In the genomic region with DNA sequence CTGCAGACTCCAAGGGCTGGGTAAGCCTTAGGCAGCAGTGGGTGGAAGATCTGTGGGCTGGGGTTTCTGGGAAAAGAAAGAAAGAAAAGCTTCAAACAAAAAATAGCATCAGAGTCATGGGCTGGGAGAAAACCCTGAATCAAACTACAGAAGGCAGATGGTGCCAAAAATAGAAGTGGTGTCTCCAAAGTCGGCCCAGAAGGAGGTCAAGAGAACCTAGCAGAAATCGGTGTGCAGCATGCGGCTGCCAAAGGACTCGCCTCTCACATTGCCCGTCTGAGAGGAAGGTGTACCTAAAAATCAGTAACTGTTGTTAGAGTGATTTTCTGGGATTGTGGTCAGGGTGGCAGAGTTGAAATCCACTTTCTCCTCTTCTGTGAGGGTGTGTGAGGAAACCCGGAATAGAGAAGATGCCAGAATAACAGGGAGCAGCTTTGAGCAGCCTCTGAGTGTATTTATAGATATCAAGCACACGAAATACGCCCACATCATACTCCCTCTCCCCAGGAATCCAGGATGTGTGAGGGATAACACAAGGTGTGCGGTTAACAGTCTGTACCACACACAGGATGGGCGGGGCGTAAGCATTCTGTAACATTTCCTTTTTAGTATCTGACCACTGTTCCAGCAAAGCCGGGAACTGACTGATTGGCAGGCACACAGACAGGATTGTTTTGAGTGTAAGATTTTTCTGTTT, we compare ENCODE assay signal across 8 mouse cellular contexts. TPM values are rescaled to one million over a fixed set of nuclear protein-coding genes. Genes with fewer than 3 reads are reported as not detected.
A peak's percentile ranks its signal among the peaks of the same experiment; 100 is the strongest.
DNase-seq lines count a peak whose midpoint lies in the region; ATAC-seq and TF ChIP-seq lines count a peak whose summit lies in the region.

No protein-coding gene starts in this region.

- WGBS in embryonic facial prominence, embryonic 14.5 days = 74% methylated on average over 12 of the region's 12 CpGs
- 89% methylated on average over 12 of the region's 12 CpGs for WGBS in embryonic facial prominence, embryonic 10.5 days
- 45% methylated on average over 12 of the region's 12 CpGs for WGBS in heart, embryonic 12.5 days
- 69% methylated on average over 12 of the region's 12 CpGs for WGBS in lung, embryonic 14.5 days
- WGBS in liver, embryonic 12.5 days (ENCODE audit: insufficient replicate concordance) = 60% methylated on average over 12 of the region's 12 CpGs
- WGBS in forebrain, embryonic 12.5 days = 88% methylated on average over 12 of the region's 12 CpGs

- no peak overlapping the region for H3K4me2 ChIP-seq in embryonic facial prominence, embryonic 14.5 days (ENCODE audit: low read depth, low read length)
- peak overlapping the region; percentile 36 for H3K4me2 ChIP-seq in heart, embryonic 12.5 days
- H3K4me2 ChIP-seq in lung, embryonic 14.5 days = no peak overlapping the region
- no peak overlapping the region for H3K4me2 ChIP-seq in liver, embryonic 12.5 days
- H3K4me2 ChIP-seq in forebrain, embryonic 12.5 days = no peak overlapping the region

- no peak overlapping the region for H3K9ac ChIP-seq in embryonic facial prominence, embryonic 14.5 days (ENCODE audit: low read depth, low read length)
- no peak overlapping the region for H3K9ac ChIP-seq in heart, embryonic 12.5 days
- no peak overlapping the region for H3K9ac ChIP-seq in lung, embryonic 14.5 days
- H3K9ac ChIP-seq in liver, embryonic 12.5 days = no peak overlapping the region
- H3K9ac ChIP-seq in forebrain, embryonic 12.5 days = no peak overlapping the region

- H3K4me3 ChIP-seq in embryonic facial prominence, embryonic 14.5 days (ENCODE audit: low read depth, low read length) = no peak overlapping the region
- no peak overlapping the region for H3K4me3 ChIP-seq in embryonic facial prominence, embryonic 10.5 days
- H3K4me3 ChIP-seq in heart, embryonic 12.5 days = no peak overlapping the region
- no peak overlapping the region for H3K4me3 ChIP-seq in lung, embryonic 14.5 days (ENCODE audit: low read depth, low read length)
- H3K4me3 ChIP-seq in liver, embryonic 12.5 days = no peak overlapping the region
- H3K4me3 ChIP-seq in forebrain, embryonic 12.5 days (replicated peaks) = no peak overlapping the region

- no peaks in the 10 kb centered on the region for H3K27me3 ChIP-seq in embryonic facial prominence, embryonic 14.5 days (replicated peaks; ENCODE audit: control insufficient read depth, insufficient read depth, low read length)
- H3K27me3 ChIP-seq in embryonic facial prominence, embryonic 10.5 days (replicated peaks; ENCODE audit: low read depth, poor library complexity, severe bottlenecking) = no peaks in the 10 kb centered on the region
- H3K27me3 ChIP-seq in heart, embryonic 12.5 days (replicated peaks) = no peaks in the 10 kb centered on the region
- H3K27me3 ChIP-seq in lung, embryonic 14.5 days (ENCODE audit: insufficient read depth, low read length) = no peaks in the 10 kb centered on the region
- no peaks in the 10 kb centered on the region for H3K27me3 ChIP-seq in liver, embryonic 12.5 days (replicated peaks)
- H3K27me3 ChIP-seq in forebrain, embryonic 12.5 days = no peaks in the 10 kb centered on the region

- no peaks in the 10 kb centered on the region for H3K4me1 ChIP-seq in embryonic facial prominence, embryonic 14.5 days (ENCODE audit: control insufficient read depth, insufficient read depth, low read length)
- no peaks in the 10 kb centered on the region for H3K4me1 ChIP-seq in embryonic facial prominence, embryonic 10.5 days
- H3K4me1 ChIP-seq in heart, embryonic 12.5 days (replicated peaks) = peaks cover 9% of the 10 kb centered on the region; the same call in 1 of the 2 replicates
- H3K4me1 ChIP-seq in lung, embryonic 14.5 days (ENCODE audit: insufficient read depth) = no peaks in the 10 kb centered on the region
- H3K4me1 ChIP-seq in liver, embryonic 12.5 days = no peaks in the 10 kb centered on the region
- no peaks in the 10 kb centered on the region for H3K4me1 ChIP-seq in forebrain, embryonic 12.5 days

- no peak for TF ChIP-seq CTCF in lung, embryonic 14.5 days (IDR thresholded peaks at IDR 0.05; ENCODE audit: low read depth)

- DNase-seq in embryonic facial prominence, embryonic 14.5 days (ENCODE audit: low spot score) = peak; percentile 11
- no peak for DNase-seq in embryonic facial prominence, embryonic 10.5 days (ENCODE audit: low spot score)
- DNase-seq in ZHBTc4 (ENCODE audit: low read depth, low spot score) = peak; percentile 5
- DNase-seq in lung, embryonic 14.5 days = peak; percentile 9
- DNase-seq in urinary bladder, adult 2 months (ENCODE audit: low spot score) = no peak

- H3K27ac ChIP-seq in embryonic facial prominence, embryonic 14.5 days (replicated peaks; ENCODE audit: low read depth, low read length) = no peak overlapping the region
- H3K27ac ChIP-seq in embryonic facial prominence, embryonic 10.5 days (replicated peaks) = no peak overlapping the region
- no peak overlapping the region for H3K27ac ChIP-seq in heart, embryonic 12.5 days (ENCODE audit: poor library complexity, severe bottlenecking)
- no peak overlapping the region for H3K27ac ChIP-seq in lung, embryonic 14.5 days (ENCODE audit: low read depth)
- no peak overlapping the region for H3K27ac ChIP-seq in liver, embryonic 12.5 days
- H3K27ac ChIP-seq in forebrain, embryonic 12.5 days = no peak overlapping the region

- H3K36me3 ChIP-seq in embryonic facial prominence, embryonic 14.5 days (ENCODE audit: control insufficient read depth, insufficient read depth, low read length) = no peaks in the 10 kb centered on the region
- H3K36me3 ChIP-seq in embryonic facial prominence, embryonic 10.5 days (replicated peaks) = no peaks in the 10 kb centered on the region
- no peaks in the 10 kb centered on the region for H3K36me3 ChIP-seq in heart, embryonic 12.5 days
- no peaks in the 10 kb centered on the region for H3K36me3 ChIP-seq in lung, embryonic 14.5 days (ENCODE audit: insufficient read depth)
- H3K36me3 ChIP-seq in liver, embryonic 12.5 days = no peaks in the 10 kb centered on the region
- no peaks in the 10 kb centered on the region for H3K36me3 ChIP-seq in forebrain, embryonic 12.5 days (replicated peaks)

- no peaks in the 10 kb centered on the region for H3K9me3 ChIP-seq in embryonic facial prominence, embryonic 14.5 days (ENCODE audit: control insufficient read depth, low read length)
- H3K9me3 ChIP-seq in embryonic facial prominence, embryonic 10.5 days = no peaks in the 10 kb centered on the region
- H3K9me3 ChIP-seq in heart, embryonic 12.5 days (replicated peaks) = 0 out of 2 replicates have a peak, but pooled peaks cover 3% of the 10 kb centered on the region
- no peaks in the 10 kb centered on the region for H3K9me3 ChIP-seq in lung, embryonic 14.5 days (ENCODE audit: low read depth, low read length)
- no peaks in the 10 kb centered on the region for H3K9me3 ChIP-seq in liver, embryonic 12.5 days (replicated peaks)
- H3K9me3 ChIP-seq in forebrain, embryonic 12.5 days = 0 out of 2 replicates have a peak, but pooled peaks cover 5% of the 10 kb centered on the region

- no peak for ATAC-seq in embryonic facial prominence, embryonic 14.5 days (ENCODE audit: low read depth)
- no peak for ATAC-seq in heart, embryonic 12.5 days (ENCODE audit: insufficient number of reproducible peaks, low FRiP score)
- no peak for ATAC-seq in lung, embryonic 14.5 days (ENCODE audit: insufficient read depth)
- no peak for ATAC-seq in liver, embryonic 12.5 days
- no peak for ATAC-seq in forebrain, embryonic 12.5 days (ENCODE audit: low FRiP score)

RNA-seq across cellular contexts. Expression of a gene that starts 21.8 kb away (rescaled TPM):
- polyA plus RNA-seq in embryonic facial prominence, embryonic 14.5 days (2014; fragmentation: Nextera tagmentation; extraction: Ambion mirVana) = 10.4 and 13.2 TPM in 2 replicates
- 10.5 and 12.8 TPM in 2 replicates for polyA plus RNA-seq in embryonic facial prominence, embryonic 10.5 days (2016; fragmentation: Nextera tagmentation; extraction: Ambion mirVana)
- polyA plus RNA-seq in heart, embryonic 12.5 days (2016; fragmentation: Nextera tagmentation; extraction: Ambion mirVana) = 16.1 and 17.5 TPM in 2 replicates
- polyA plus RNA-seq in lung, embryonic 14.5 days (2014; fragmentation: Nextera tagmentation; extraction: Ambion mirVana) = 15.8 and 16.9 TPM in 2 replicates
- polyA plus RNA-seq in liver, embryonic 12.5 days (2016; fragmentation: Nextera tagmentation; extraction: Ambion mirVana) = 6.9 and 8.2 TPM in 2 replicates
- 22.1 and 28.9 TPM in 2 replicates for polyA plus RNA-seq in forebrain, embryonic 12.5 days (2016; fragmentation: Nextera tagmentation; extraction: Ambion mirVana)
- polyA plus RNA-seq in urinary bladder, adult 2 months (2012; rRNA removed) = 20.1 and 20.2 TPM in 2 replicates

Comparison
In these comparisons a context has a peak if more than half of its experiments do, and no peak if none do; other contexts are left out.
1. DNase-seq: peak in embryonic facial prominence, embryonic 14.5 days (single experiment), ZHBTc4 (single experiment) and lung, embryonic 14.5 days (single experiment); none in embryonic facial prominence, embryonic 10.5 days (single experiment) and urinary bladder, adult 2 months (single experiment).